Mouse (Mus musculus) ovary, adult 10 weeks (tissue): ENCODE measurements around the gene Snapc4. TPM values are rescaled to one million over a fixed set of nuclear protein-coding genes. Genes with fewer than 3 reads are reported as not detected.

Experiments used
- polyA plus RNA-seq: library from polyadenylated mRNA; stranded (reverse); fragments of 350-450 nt; fragmentation: Illumina TruSeq; extraction: RNeasy Lipid Tissue Mini Kit (QIAGEN cat#74804); gene quantifications from one replicate; pipeline ENCODE4 v1.2.3, GENCODE M21; 2014

Snapc4 gene
- 8.7 TPM for polyA plus RNA-seq

GRCm38 (mm10) chr2:26380131-26380771 is at the start of gene Snapc4:
Gene Snapc4 (minus strand): TSS chr2:26380653.

GRCm38 (mm10) chr2:26408515-26409356 is 28.3 kb upstream of the Snapc4 start, which contains the start of gene Inpp5e:
Gene Inpp5e (minus strand): TSS chr2:26409203.

GRCm38 (mm10) chr2:26389154-26389690 is 8.8 kb upstream of the Snapc4 start, which contains the start of the genes Entr1 and Pmpca:
Gene Entr1 (minus strand): TSS chr2:26389316.
Gene Pmpca (plus strand): TSS chr2:26389339.

GRCm38 (mm10) chr2:26360772-26361171 is 19.7 kb downstream of the Snapc4 start, which contains the start of gene Card9:
Gene Card9 (minus strand): TSS chr2:26360918.

GRCm38 (mm10) chr2:26351358-26352290 is 28.8 kb downstream of the Snapc4 start, which contains the start of gene Dnlz:
Gene Dnlz (minus strand): TSS chr2:26352110.

GRCm38 (mm10) chr2:26315072-26315924 is 65.2 kb downstream of the Snapc4 start, which contains the start of gene Gpsm1:
Gene Gpsm1 (plus strand): TSS chr2:26315515.

Other genes starting within 250 kb of the Snapc4 start
- not detected for gene Lhx3, start 172.4 kb downstream of the Snapc4 start, polyA plus RNA-seq
- gene Qsox2, start 143.1 kb downstream of the Snapc4 start, polyA plus RNA-seq: 23.4 TPM
- gene Ccdc187, start 86.1 kb downstream of the Snapc4 start, polyA plus RNA-seq: 1.00 TPM
- 2.8 TPM for gene Gpsm1, start 65.1 kb downstream of the Snapc4 start, polyA plus RNA-seq
- 0.48 TPM for gene Dnlz, start 28.5 kb downstream of the Snapc4 start, polyA plus RNA-seq
- not detected for gene Card9, start 19.7 kb downstream of the Snapc4 start, polyA plus RNA-seq
- 23.9 TPM for gene Entr1, start 8.7 kb upstream of the Snapc4 start, polyA plus RNA-seq
- 139 TPM for gene Pmpca, start 8.7 kb upstream of the Snapc4 start, polyA plus RNA-seq
- gene Inpp5e, start 28.6 kb upstream of the Snapc4 start, polyA plus RNA-seq: 7.0 TPM
- 55.8 TPM for gene Sec16a, start 64.6 kb upstream of the Snapc4 start, polyA plus RNA-seq
- 1.4 TPM for gene Notch1, start 136.0 kb upstream of the Snapc4 start, polyA plus RNA-seq
- gene Egfl7, start 199.4 kb upstream of the Snapc4 start, polyA plus RNA-seq: 3.4 TPM
- not detected for gene Gm20532, start 206.0 kb upstream of the Snapc4 start, polyA plus RNA-seq
- 1.1 TPM for gene Agpat2, start 223.8 kb upstream of the Snapc4 start, polyA plus RNA-seq
- gene Fam69b, start 247.8 kb upstream of the Snapc4 start, polyA plus RNA-seq: not detected